Mouse (Mus musculus): ENCODE results near the gene Map2k6. TPM values are rescaled to one million over a fixed set of nuclear protein-coding genes. Genes with fewer than 3 reads are reported as not detected.
A peak's percentile ranks its signal among the peaks of the same experiment; 100 is the strongest.

The Map2k6 gene
- polyA plus RNA-seq, 1 experiment, result 2.9 TPM

- TF ChIP-seq MYOG (IDR thresholded peaks at IDR 0.05; ENCODE audit: control insufficient read depth in 1 of 3, insufficient read depth in 1 of 3, insufficient read length in 2 of 3, low read depth in 2 of 3), result no peak
- TF ChIP-seq SRF (IDR thresholded peaks at IDR 0.05; ENCODE audit: control insufficient read depth, insufficient read length, low read depth), result no peak
- TF ChIP-seq TCF3 (IDR thresholded peaks at IDR 0.05; ENCODE audit: insufficient read length, low read depth), result no peak
- no peak for TF ChIP-seq POLR2A (IDR thresholded peaks at IDR 0.05; ENCODE audit: insufficient read length, low read depth)
- TF ChIP-seq MYOD1 (IDR thresholded peaks at IDR 0.05; ENCODE audit: control insufficient read depth in 1 of 3, insufficient read length in 2 of 3, low read depth in 2 of 3), result no peak
- TF ChIP-seq USF1 (IDR thresholded peaks at IDR 0.05; ENCODE audit: low read depth), result no peak
- no peak for TF ChIP-seq POLR2AphosphoS2 (IDR thresholded peaks at IDR 0.05; ENCODE audit: insufficient read length, low read depth)
- TF ChIP-seq MAX (IDR thresholded peaks at IDR 0.05; ENCODE audit: low read depth), result no peak
- Histone ChIP-seq H3ac (ENCODE audit: control insufficient read depth, insufficient read length) (no peak overlapping the region), H3K27me3 (ENCODE audit: control insufficient read depth, insufficient read depth, insufficient read length) (no peaks in the 10 kb centered on the region), H3K36me3 (ENCODE audit: control insufficient read depth, insufficient read depth) (no peaks in the 10 kb centered on the region), H3K4me3 (no peak overlapping the region), H3K4me2 (ENCODE audit: low read depth) (peak overlapping the region; percentile 43), H3K79me2 (ENCODE audit: control insufficient read depth, insufficient read depth) (no peaks in the 10 kb centered on the region)
These were observed 40.4 kb downstream of the Map2k6 start for GRCm38 (mm10) chr11:110439354-110439753.

- H3K79me2 ChIP-seq (ENCODE audit: control insufficient read depth, insufficient read depth), result no peaks in the 10 kb centered on the region
- no peak for TF ChIP-seq POLR2A (IDR thresholded peaks at IDR 0.05; ENCODE audit: insufficient read length, low read depth)
- TF ChIP-seq MYOD1 (IDR thresholded peaks at IDR 0.05; ENCODE audit: control insufficient read depth in 1 of 3, insufficient read length in 2 of 3, low read depth in 2 of 3), result no peak
- no peak for TF ChIP-seq POLR2AphosphoS2 (IDR thresholded peaks at IDR 0.05; ENCODE audit: insufficient read length, low read depth)
- TF ChIP-seq MYOG (IDR thresholded peaks at IDR 0.05; ENCODE audit: control insufficient read depth in 1 of 3, insufficient read depth in 1 of 3, insufficient read length in 2 of 3, low read depth in 2 of 3), result no peak
- TF ChIP-seq CEBPB (IDR thresholded peaks at IDR 0.05; ENCODE audit: insufficient read depth, poor library complexity, severe bottlenecking), result no peak
- TF ChIP-seq TCF12 (IDR thresholded peaks at IDR 0.05; ENCODE audit: insufficient read depth, poor library complexity, severe bottlenecking), result no peak
- TF ChIP-seq TCF3 (IDR thresholded peaks at IDR 0.05; ENCODE audit: insufficient read length, low read depth), result no peak
- TF ChIP-seq USF1 (IDR thresholded peaks at IDR 0.05; ENCODE audit: low read depth), result no peak
- no peak for TF ChIP-seq E2F4 (IDR thresholded peaks at IDR 0.05; ENCODE audit: insufficient read depth)
- no peak for TF ChIP-seq REST (IDR thresholded peaks at IDR 0.05; ENCODE audit: insufficient read depth, insufficient read length)
- TF ChIP-seq MAX (IDR thresholded peaks at IDR 0.05; ENCODE audit: low read depth), result no peak
- TF ChIP-seq SRF (IDR thresholded peaks at IDR 0.05; ENCODE audit: control insufficient read depth, insufficient read length, low read depth), result no peak
- no peaks in the 10 kb centered on the region for H3K36me3 ChIP-seq (ENCODE audit: control insufficient read depth, insufficient read depth)
- no peak overlapping the region for H3K4me3 ChIP-seq
- H3K4me2 ChIP-seq (ENCODE audit: low read depth), result no peak overlapping the region
- H3ac ChIP-seq (ENCODE audit: control insufficient read depth, insufficient read length), result no peak overlapping the region
- no peaks in the 10 kb centered on the region for H3K27me3 ChIP-seq (ENCODE audit: control insufficient read depth, insufficient read depth, insufficient read length)
These were observed 45.7 kb downstream of the Map2k6 start for GRCm38 (mm10) chr11:110444576-110444975.

- TF ChIP-seq POLR2A (IDR thresholded peaks at IDR 0.05; ENCODE audit: insufficient read length, low read depth) (no peak), CEBPB (IDR thresholded peaks at IDR 0.05; ENCODE audit: insufficient read depth, poor library complexity, severe bottlenecking) (no peak), MYOG (IDR thresholded peaks at IDR 0.05; ENCODE audit: control insufficient read depth in 1 of 3, insufficient read depth in 1 of 3, insufficient read length in 2 of 3, low read depth in 2 of 3) (no peak), REST (IDR thresholded peaks at IDR 0.05; ENCODE audit: insufficient read depth, insufficient read length) (no peak), POLR2AphosphoS2 (IDR thresholded peaks at IDR 0.05; ENCODE audit: insufficient read length, low read depth) (no peak), TCF3 (IDR thresholded peaks at IDR 0.05; ENCODE audit: insufficient read length, low read depth) (no peak), MYOD1 (IDR thresholded peaks at IDR 0.05; ENCODE audit: control insufficient read depth in 1 of 3, insufficient read length in 2 of 3, low read depth in 2 of 3) (no peak), MAX (IDR thresholded peaks at IDR 0.05; ENCODE audit: low read depth) (no peak), USF1 (IDR thresholded peaks at IDR 0.05; ENCODE audit: low read depth) (no peak), E2F4 (IDR thresholded peaks at IDR 0.05; ENCODE audit: insufficient read depth) (no peak), SRF (IDR thresholded peaks at IDR 0.05; ENCODE audit: control insufficient read depth, insufficient read length, low read depth) (no peak), TCF12 (IDR thresholded peaks at IDR 0.05; ENCODE audit: insufficient read depth, poor library complexity, severe bottlenecking) (no peak)
- H3K27me3 ChIP-seq (ENCODE audit: control insufficient read depth, insufficient read depth, insufficient read length), result no peaks in the 10 kb centered on the region
- H3ac ChIP-seq (ENCODE audit: control insufficient read depth, insufficient read length), result no peak overlapping the region
- no peaks in the 10 kb centered on the region for H3K36me3 ChIP-seq (ENCODE audit: control insufficient read depth, insufficient read depth)
- no peak overlapping the region for H3K4me3 ChIP-seq
- no peak overlapping the region for H3K4me2 ChIP-seq (ENCODE audit: low read depth)
- no peaks in the 10 kb centered on the region for H3K79me2 ChIP-seq (ENCODE audit: control insufficient read depth, insufficient read depth)
These were observed 49.3 kb downstream of the Map2k6 start for GRCm38 (mm10) chr11:110448131-110448725.

- no peak overlapping the region for H3K4me2 ChIP-seq (ENCODE audit: low read depth)
- H3K36me3 ChIP-seq (ENCODE audit: control insufficient read depth, insufficient read depth), result no peaks in the 10 kb centered on the region
- no peaks in the 10 kb centered on the region for H3K79me2 ChIP-seq (ENCODE audit: control insufficient read depth, insufficient read depth)
- no peak for TF ChIP-seq MYOD1 (IDR thresholded peaks at IDR 0.05; ENCODE audit: control insufficient read depth in 1 of 3, insufficient read length in 2 of 3, low read depth in 2 of 3)
- TF ChIP-seq TCF3 (IDR thresholded peaks at IDR 0.05; ENCODE audit: insufficient read length, low read depth), result no peak
- no peak for TF ChIP-seq POLR2A (IDR thresholded peaks at IDR 0.05; ENCODE audit: insufficient read length, low read depth)
- no peak for TF ChIP-seq MYOG (IDR thresholded peaks at IDR 0.05; ENCODE audit: control insufficient read depth in 1 of 3, insufficient read depth in 1 of 3, insufficient read length in 2 of 3, low read depth in 2 of 3)
- TF ChIP-seq MAX (IDR thresholded peaks at IDR 0.05; ENCODE audit: low read depth), result no peak
- TF ChIP-seq TCF12 (IDR thresholded peaks at IDR 0.05; ENCODE audit: insufficient read depth, poor library complexity, severe bottlenecking), result no peak
- TF ChIP-seq REST (IDR thresholded peaks at IDR 0.05; ENCODE audit: insufficient read depth, insufficient read length), result no peak
- no peak for TF ChIP-seq SRF (IDR thresholded peaks at IDR 0.05; ENCODE audit: control insufficient read depth, insufficient read length, low read depth)
- TF ChIP-seq CEBPB (IDR thresholded peaks at IDR 0.05; ENCODE audit: insufficient read depth, poor library complexity, severe bottlenecking), result no peak
- no peak for TF ChIP-seq POLR2AphosphoS2 (IDR thresholded peaks at IDR 0.05; ENCODE audit: insufficient read length, low read depth)
- no peak for TF ChIP-seq E2F4 (IDR thresholded peaks at IDR 0.05; ENCODE audit: insufficient read depth)
- TF ChIP-seq USF1 (IDR thresholded peaks at IDR 0.05; ENCODE audit: low read depth), result no peak
- H3ac ChIP-seq (ENCODE audit: control insufficient read depth, insufficient read length), result no peak overlapping the region
- no peak overlapping the region for H3K4me3 ChIP-seq
- no peaks in the 10 kb centered on the region for H3K27me3 ChIP-seq (ENCODE audit: control insufficient read depth, insufficient read depth, insufficient read length)
These were observed 49.8 kb downstream of the Map2k6 start for GRCm38 (mm10) chr11:110448726-110449161.
